Mouse (Mus musculus): Measurements from ENCODE around the gene Stxbp5l. TPM values are rescaled to one million over a fixed set of nuclear protein-coding genes. Genes with fewer than 3 reads are reported as not detected.
"Not testable (repeated sequence)": the region's sequence is repeated elsewhere in the genome, so short reads cannot be mapped to it uniquely, and the experiment has no call there.

Gene Stxbp5l
- polyA plus RNA-seq, 1 experiment from 2014 or later: 3.3 TPM

DNA sequence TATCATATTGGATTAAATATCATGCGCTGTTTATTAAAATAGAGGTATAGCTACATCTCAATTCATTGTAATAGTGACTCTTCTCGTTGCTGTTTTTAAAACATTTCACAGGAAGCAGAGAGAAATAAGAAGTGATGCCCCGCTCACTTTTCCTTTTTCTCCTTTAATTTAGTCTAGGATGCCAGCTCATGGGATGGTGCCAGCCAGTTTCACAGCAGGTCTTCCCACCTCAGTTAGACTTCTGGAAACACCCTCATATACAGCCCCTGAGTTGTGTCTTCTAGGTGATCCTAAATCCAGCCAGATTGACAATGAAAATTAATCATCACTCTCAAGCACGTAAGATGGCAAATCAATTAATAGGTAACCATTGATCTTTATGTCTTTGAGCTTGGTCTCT lies 17.3 kb downstream of the Stxbp5l start:
- no peak for DNase-seq (ENCODE audit: low spot score)
- H3K27ac ChIP-seq (replicated peaks): no peak overlapping the region
- 90% methylated on average over 4 of the region's 4 CpGs for WGBS

GRCm38 (mm10) chr16:37363958-37364357 lies 20.8 kb downstream of the Stxbp5l start:
- H3K4me1 ChIP-seq: no peaks in the 10 kb centered on the region
- WGBS: 88% methylated on average over 2 of the region's 2 CpGs
- no peak overlapping the region for H3K4me3 ChIP-seq
- no peak for DNase-seq (ENCODE audit: low spot score)
- H3K27ac ChIP-seq (replicated peaks): no peak overlapping the region
- no peaks in the 10 kb centered on the region for H3K36me3 ChIP-seq
- H3K27me3 ChIP-seq (ENCODE audit: low read depth, poor library complexity, severe bottlenecking): no peaks in the 10 kb centered on the region
- no peaks in the 10 kb centered on the region for H3K9me3 ChIP-seq (replicated peaks)

More for the DNA sequence above, 17.3 kb downstream of the Stxbp5l start:
- Histone ChIP-seq H3K36me3 (no peaks in the 10 kb centered on the region), H3K9me3 (replicated peaks) (no peaks in the 10 kb centered on the region), H3K4me1 (peaks cover 6% of the 10 kb centered on the region), H3K4me3 (no peak overlapping the region), H3K27me3 (ENCODE audit: low read depth, poor library complexity, severe bottlenecking) (no peaks in the 10 kb centered on the region)

DNA sequence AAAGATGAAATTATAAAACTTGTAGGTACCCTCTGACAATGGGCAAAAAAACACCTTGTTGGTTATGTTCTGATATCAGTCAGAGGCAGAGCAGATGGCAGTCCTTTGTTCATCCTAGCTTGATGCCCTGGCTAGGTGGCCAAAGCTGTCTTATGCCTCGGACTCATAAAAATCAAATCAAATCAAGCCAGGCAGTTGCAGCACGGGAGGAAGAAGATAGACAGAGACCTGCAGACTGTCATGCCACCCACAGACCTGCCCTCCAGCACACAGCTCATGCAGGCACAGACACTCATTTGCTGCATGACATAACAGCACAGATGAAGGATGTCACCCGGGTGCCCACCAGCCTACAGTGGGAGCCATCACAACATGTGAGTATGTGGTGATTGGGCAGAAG lies 29.1 kb downstream of the Stxbp5l start:
- no peak for DNase-seq (ENCODE audit: low spot score)
- Histone ChIP-seq H3K27ac (replicated peaks) (no peak overlapping the region), H3K36me3 (no peaks in the 10 kb centered on the region), H3K4me1 (no peaks in the 10 kb centered on the region), H3K4me3 (no peak overlapping the region), H3K27me3 (ENCODE audit: low read depth, poor library complexity, severe bottlenecking) (no peaks in the 10 kb centered on the region), H3K9me3 (replicated peaks) (peaks cover 7% of the 10 kb centered on the region; the same call in 1 of the 2 replicates)
- WGBS: 88% methylated on average over 3 of the region's 3 CpGs

GRCm38 (mm10) chr16:37347092-37347491 lies 37.7 kb downstream of the Stxbp5l start:
- Histone ChIP-seq H3K36me3 (no peaks in the 10 kb centered on the region), H3K4me1 (0 out of 2 replicates have a peak, but pooled peaks cover 3% of the 10 kb centered on the region), H3K4me3 (no peak overlapping the region), H3K9me3 (replicated peaks) (no peaks in the 10 kb centered on the region; the same call in 1 of the 2 replicates), H3K27ac (replicated peaks) (no peak overlapping the region), H3K27me3 (ENCODE audit: low read depth, poor library complexity, severe bottlenecking) (no peaks in the 10 kb centered on the region)
- WGBS: 27% methylated on average over 3 of the region's 3 CpGs
- DNase-seq (ENCODE audit: low spot score): peak; percentile 18

- WGBS: 66% methylated on average over 2 of the region's 2 CpGs
- no peak overlapping the region for H3K4me3 ChIP-seq
Observed at GRCm38 (mm10) chr16:37344960-37345359, 39.8 kb downstream of the Stxbp5l start.

GRCm38 (mm10) chr16:37341446-37341845 lies 43.3 kb downstream of the Stxbp5l start:
- DNase-seq (ENCODE audit: low spot score); H3K9me3 ChIP-seq (replicated peaks); H3K27ac ChIP-seq (replicated peaks); H3K4me1 ChIP-seq; H3K36me3 ChIP-seq; H3K27me3 ChIP-seq (ENCODE audit: low read depth, poor library complexity, severe bottlenecking); H3K4me3 ChIP-seq: not testable (repeated sequence)

More at GRCm38 (mm10) chr16:37344960-37345359, 39.8 kb downstream of the Stxbp5l start:
- Histone ChIP-seq H3K4me1 (0 out of 2 replicates have a peak, but pooled peaks cover 3% of the 10 kb centered on the region), H3K9me3 (replicated peaks) (no peaks in the 10 kb centered on the region; the same call in 1 of the 2 replicates), H3K27ac (replicated peaks) (no peak overlapping the region), H3K36me3 (no peaks in the 10 kb centered on the region), H3K27me3 (ENCODE audit: low read depth, poor library complexity, severe bottlenecking) (no peaks in the 10 kb centered on the region)
- DNase-seq (ENCODE audit: low spot score): no peak

- no peaks in the 10 kb centered on the region for H3K4me1 ChIP-seq
- H3K9me3 ChIP-seq (replicated peaks): no peaks in the 10 kb centered on the region; the same call in 1 of the 2 replicates
- H3K27ac ChIP-seq (replicated peaks): no peak overlapping the region
- H3K27me3 ChIP-seq (ENCODE audit: low read depth, poor library complexity, severe bottlenecking): no peaks in the 10 kb centered on the region
- H3K36me3 ChIP-seq: no peaks in the 10 kb centered on the region
- 94% methylated on average over 1 of the region's 1 CpGs for WGBS
- H3K4me3 ChIP-seq: no peak overlapping the region
- DNase-seq (ENCODE audit: low spot score): no peak
Observed at GRCm38 (mm10) chr16:37338177-37338576, 46.6 kb downstream of the Stxbp5l start.

DNA sequence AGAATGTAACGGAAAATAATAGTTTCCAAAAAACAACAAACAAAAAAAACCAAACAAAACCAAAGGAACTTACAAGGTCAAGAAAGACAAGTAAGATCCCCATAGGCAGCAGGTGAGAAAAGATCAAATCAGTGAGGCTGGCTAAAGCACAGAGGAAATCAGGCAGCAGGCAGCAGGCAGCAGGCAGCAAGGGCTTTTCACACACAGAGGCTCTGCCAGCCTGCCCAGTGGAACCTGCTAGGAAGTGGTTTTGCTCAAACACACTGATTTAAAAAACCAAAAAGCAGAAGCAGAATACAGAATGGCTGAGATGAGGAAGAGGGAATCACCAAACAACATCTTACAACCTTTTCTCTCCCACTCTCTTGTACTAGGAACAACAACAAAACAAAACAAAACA lies 47.2 kb downstream of the Stxbp5l start:
- Histone ChIP-seq H3K4me3 (no peak overlapping the region), H3K27me3 (ENCODE audit: low read depth, poor library complexity, severe bottlenecking) (no peaks in the 10 kb centered on the region), H3K36me3 (no peaks in the 10 kb centered on the region), H3K4me1 (no peaks in the 10 kb centered on the region), H3K27ac (replicated peaks) (no peak overlapping the region), H3K9me3 (replicated peaks) (no peaks in the 10 kb centered on the region; the same call in 1 of the 2 replicates)
- no peak for DNase-seq (ENCODE audit: low spot score)
- 85% methylated on average over 1 of the region's 1 CpGs for WGBS

DNA sequence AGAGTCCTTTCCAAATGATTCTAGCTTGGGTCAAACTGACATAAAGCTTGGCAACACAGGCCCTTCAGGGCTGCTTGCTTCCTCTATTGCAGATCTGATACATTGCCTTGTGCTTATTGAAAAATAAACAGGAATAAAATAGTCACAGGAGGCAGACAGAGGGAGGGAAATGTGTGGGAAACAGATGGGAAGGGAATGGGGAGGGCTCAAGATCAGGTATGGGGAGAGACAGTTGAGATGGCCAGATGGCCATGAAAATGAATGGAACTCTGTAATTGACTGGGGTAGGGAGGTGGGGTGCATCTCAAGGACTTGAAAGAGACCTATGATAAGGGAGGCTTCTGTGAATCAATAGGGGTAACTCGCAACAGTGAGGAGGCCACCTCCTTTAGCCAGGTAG lies 80.3 kb downstream of the Stxbp5l start:
- Histone ChIP-seq H3K36me3 (no peaks in the 10 kb centered on the region), H3K4me3 (no peak overlapping the region), H3K27me3 (ENCODE audit: low read depth, poor library complexity, severe bottlenecking) (no peaks in the 10 kb centered on the region), H3K4me1 (no peaks in the 10 kb centered on the region), H3K27ac (replicated peaks) (no peak overlapping the region), H3K9me3 (replicated peaks) (no peaks in the 10 kb centered on the region)
- whole genome bisulfite sequencing: 86% methylated on average over 1 of the region's 1 CpGs
- no peak for DNase-seq (ENCODE audit: low spot score)

GRCm38 (mm10) chr16:37292593-37292992 lies 92.2 kb downstream of the Stxbp5l start:
- DNase-seq (ENCODE audit: low spot score): no peak
- no peaks in the 10 kb centered on the region for H3K36me3 ChIP-seq

DNA sequence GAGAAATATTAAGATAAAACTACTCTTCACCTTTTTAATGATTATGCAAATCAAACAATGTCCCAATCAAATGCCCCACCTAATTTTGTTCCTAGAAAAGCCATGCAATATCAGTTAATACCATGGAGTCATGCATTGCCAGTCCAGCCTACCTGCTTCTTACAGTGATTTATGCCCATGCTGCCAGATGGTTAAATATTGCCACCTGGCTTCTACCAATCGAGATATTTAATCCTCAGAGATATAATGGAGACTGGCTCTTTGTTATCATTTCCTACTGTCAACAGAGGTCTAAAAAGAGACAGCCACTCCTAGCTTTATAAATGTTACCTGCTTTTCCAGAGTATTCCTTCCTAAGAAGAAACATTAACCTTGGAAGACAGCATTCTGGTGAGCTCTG lies 104.6 kb downstream of the Stxbp5l start:
- no peak for DNase-seq (ENCODE audit: low spot score)

More at GRCm38 (mm10) chr16:37292593-37292992, 92.2 kb downstream of the Stxbp5l start:
- WGBS: 61% methylated on average over 1 of the region's 1 CpGs
- H3K27ac ChIP-seq (replicated peaks): no peak overlapping the region
- H3K9me3 ChIP-seq (replicated peaks): no peaks in the 10 kb centered on the region
- no peaks in the 10 kb centered on the region for H3K4me1 ChIP-seq
- no peak overlapping the region for H3K4me3 ChIP-seq
- no peaks in the 10 kb centered on the region for H3K27me3 ChIP-seq (ENCODE audit: low read depth, poor library complexity, severe bottlenecking)

GRCm38 (mm10) chr16:37273681-37274080 lies 111.1 kb downstream of the Stxbp5l start:
- H3K36me3 ChIP-seq: no peaks in the 10 kb centered on the region
- no peak for DNase-seq (ENCODE audit: low spot score)
- H3K27me3 ChIP-seq (ENCODE audit: low read depth, poor library complexity, severe bottlenecking): no peaks in the 10 kb centered on the region
- no peak overlapping the region for H3K27ac ChIP-seq (replicated peaks)
- no peaks in the 10 kb centered on the region for H3K9me3 ChIP-seq (replicated peaks)
- H3K4me3 ChIP-seq: no peak overlapping the region
- H3K4me1 ChIP-seq: no peaks in the 10 kb centered on the region

More for the DNA sequence above, 104.6 kb downstream of the Stxbp5l start:
- H3K27ac ChIP-seq (replicated peaks): no peak overlapping the region
- H3K4me3 ChIP-seq: no peak overlapping the region
- H3K9me3 ChIP-seq (replicated peaks): no peaks in the 10 kb centered on the region
- H3K27me3 ChIP-seq (ENCODE audit: low read depth, poor library complexity, severe bottlenecking): no peaks in the 10 kb centered on the region
- 83% methylated on average over 1 of the region's 1 CpGs for WGBS
- no peaks in the 10 kb centered on the region for H3K4me1 ChIP-seq
- H3K36me3 ChIP-seq: no peaks in the 10 kb centered on the region

DNA sequence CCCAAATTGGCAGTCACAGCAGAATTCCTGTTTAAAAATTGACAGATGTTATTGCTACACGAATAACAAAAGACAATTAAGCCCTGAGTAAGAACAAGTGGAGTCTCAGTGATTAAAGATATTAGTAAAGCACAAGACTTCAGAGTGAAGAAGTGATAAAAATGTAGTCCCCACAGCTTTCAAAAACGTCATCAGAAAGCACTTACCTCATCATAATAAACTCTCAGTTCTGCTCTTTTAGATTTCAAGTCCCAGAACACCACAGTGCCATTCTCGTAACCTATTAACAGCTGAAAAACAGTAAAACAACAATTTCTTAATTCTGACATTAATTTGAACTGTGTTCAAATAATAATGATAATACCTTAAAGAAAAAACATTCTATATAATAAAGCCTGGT lies 123.1 kb downstream of the Stxbp5l start:
- no peaks in the 10 kb centered on the region for H3K4me1 ChIP-seq
- no peaks in the 10 kb centered on the region for H3K36me3 ChIP-seq
- WGBS: 69% methylated on average over 3 of the region's 3 CpGs
- no peaks in the 10 kb centered on the region for H3K9me3 ChIP-seq (replicated peaks)
- no peaks in the 10 kb centered on the region for H3K27me3 ChIP-seq (ENCODE audit: low read depth, poor library complexity, severe bottlenecking)
- H3K4me3 ChIP-seq: no peak overlapping the region
- H3K27ac ChIP-seq (replicated peaks): no peak overlapping the region
- no peak for DNase-seq (ENCODE audit: low spot score)

DNA sequence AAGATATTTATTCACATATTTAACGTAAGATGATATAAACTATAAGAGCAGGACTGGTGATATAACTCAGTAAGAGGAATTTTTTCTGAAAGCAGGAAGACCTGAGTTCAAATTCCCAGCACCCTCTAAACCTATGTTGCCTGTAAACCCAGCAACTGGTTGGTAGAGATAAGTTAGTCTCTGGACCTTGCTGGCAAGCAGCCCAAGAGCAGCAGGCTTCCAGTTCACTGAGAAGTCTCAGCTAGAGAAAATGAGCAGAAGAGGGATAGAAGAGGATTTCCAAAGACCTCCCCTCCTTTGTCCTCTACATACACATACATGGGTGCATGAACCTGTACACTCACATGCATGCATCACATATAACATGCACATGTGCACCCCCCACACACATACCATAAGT lies 165.6 kb downstream of the Stxbp5l start:
- no peak overlapping the region for H3K27ac ChIP-seq (replicated peaks)

More for the DNA sequence above, 165.6 kb downstream of the Stxbp5l start:
- no peak overlapping the region for H3K4me3 ChIP-seq
- no peaks in the 10 kb centered on the region for H3K27me3 ChIP-seq (ENCODE audit: low read depth, poor library complexity, severe bottlenecking)
- no peaks in the 10 kb centered on the region for H3K4me1 ChIP-seq
- no peak for DNase-seq (ENCODE audit: low spot score)
- 97% methylated on average over 1 of the region's 1 CpGs for WGBS
- H3K9me3 ChIP-seq (replicated peaks): no peaks in the 10 kb centered on the region
- no peaks in the 10 kb centered on the region for H3K36me3 ChIP-seq

Measured in midbrain, embryonic 10.5 days (tissue).